Mouse (Mus musculus) small intestine, adult 2 months (tissue): ENCODE results near the gene Gm45713. TPM values are rescaled to one million over a fixed set of nuclear protein-coding genes. Genes with fewer than 3 reads are reported as not detected.

Experiments used
- H3K27ac ChIP-seq: fragments of 200-500 bp; 2 replicates; pipeline ENCODE4 v1.5.1; 2012; ENCODE audit warnings: low read depth, low read length, control low read depth, inconsistent platforms; ENCODE audit not compliant: insufficient read depth
- H3K27me3 ChIP-seq: fragments of 200-500 bp; 2 replicates; pipeline ENCODE4 v1.6.1; 2012; ENCODE audit warnings: mild to moderate bottlenecking, moderate library complexity, low read length, inconsistent platforms; ENCODE audit not compliant: control insufficient read depth, insufficient read depth
- H3K36me3 ChIP-seq: fragments of 200-500 bp; 2 replicates; pipeline ENCODE4 v1.6.1; 2012; ENCODE audit warnings: mild to moderate bottlenecking, low read length, control low read depth, inconsistent platforms; ENCODE audit not compliant: control insufficient read depth, insufficient read depth
- H3K4me1 ChIP-seq: fragments of 200-500 bp; 2 replicates; pipeline ENCODE4 v1.6.1; 2012; ENCODE audit warnings: low read length, inconsistent platforms, mixed read lengths; ENCODE audit not compliant: control insufficient read depth, insufficient read depth, insufficient read length
- H3K4me3 ChIP-seq: fragments of 200-500 bp; 2 replicates; pipeline ENCODE4 v1.5.1; 2012; ENCODE audit warnings: low read depth, mild to moderate bottlenecking, control low read depth, inconsistent platforms, low read length, moderate library complexity
- CTCF ChIP-seq: fragments of 200-500 bp; IDR thresholded peaks from 2 replicates; pipeline ENCODE4 v1.5.1; 2012; ENCODE audit warnings: low read depth, mild to moderate bottlenecking, control low read depth, inconsistent platforms, low read length, moderate library complexity, mixed read lengths; ENCODE audit not compliant: insufficient replicate concordance, insufficient read length; ENCODE audit errors: extremely low read depth
- POLR2A ChIP-seq: fragments of 200-500 bp; IDR thresholded peaks from 2 replicates; pipeline ENCODE4 v1.6.1; 2012; ENCODE audit warnings: low read depth, mild to moderate bottlenecking, control low read depth, inconsistent platforms, low read length, moderate library complexity
- WGBS: fragments of 180-500 bp; shearing (Covaris S2); methylation state at CpG from one replicate; pipeline ENCODE4 v1.1.7; 2018; 5-methylcytosine and 5-hydroxymethylcytosine counted together
- polyA plus RNA-seq: library from polyadenylated mRNA; depleted of rRNA; stranded (reverse); fragments of >200 nt; gene quantifications from 2 replicates; pipeline ENCODE4 v1.2.3, GENCODE M21; 2012

Gm45713 gene
- polyA plus RNA-seq, 1 experiment = 1.5 TPM

DNA sequence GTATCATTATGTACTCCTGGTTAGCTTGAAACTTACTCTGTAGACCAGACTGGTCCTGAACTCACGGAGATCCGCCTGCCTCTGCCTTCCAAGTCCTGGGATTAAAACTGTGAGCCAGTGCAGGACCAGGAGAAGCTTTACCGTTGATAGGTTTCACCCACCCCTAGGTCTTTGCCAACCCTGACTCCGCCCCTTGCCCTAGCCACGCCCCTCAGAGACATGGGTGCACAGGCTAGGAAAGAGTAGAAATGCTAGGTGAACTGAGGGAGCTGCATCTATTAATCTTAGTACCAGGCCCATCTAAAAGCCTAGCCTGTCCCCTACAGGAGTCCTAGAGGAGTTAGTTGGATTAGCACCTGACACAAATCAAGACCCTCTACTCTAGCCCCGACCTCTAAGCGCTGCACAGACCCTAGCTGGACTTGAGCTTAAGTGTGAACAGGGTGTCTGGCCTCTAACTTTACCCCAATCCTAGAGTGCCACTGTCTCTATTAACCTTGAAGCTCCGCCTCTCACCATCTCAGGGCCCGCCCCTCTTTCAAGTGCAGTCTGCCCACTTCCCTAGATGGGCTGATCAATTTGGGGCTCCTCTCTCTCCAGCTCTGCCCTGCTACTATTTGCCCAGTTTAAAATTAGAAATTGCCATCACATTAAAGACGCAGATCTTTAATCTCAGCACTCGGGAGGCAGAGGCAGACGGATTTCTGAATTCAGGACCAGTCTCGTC is 45.6 kb downstream of the Gm45713 start:
- Histone ChIP-seq H3K4me1 (peaks cover 5% of the 10 kb centered on the region), H3K4me3 (no peak overlapping the region), H3K36me3 (0 out of 2 replicates have a peak, but pooled peaks cover 2% of the 10 kb centered on the region), H3K27ac (no peak overlapping the region), H3K27me3 (peaks cover 12% of the 10 kb centered on the region)
- TF ChIP-seq POLR2A (no peak), CTCF (no peak)
- 72% methylated on average over 13 of the region's 13 CpGs for WGBS

DNA sequence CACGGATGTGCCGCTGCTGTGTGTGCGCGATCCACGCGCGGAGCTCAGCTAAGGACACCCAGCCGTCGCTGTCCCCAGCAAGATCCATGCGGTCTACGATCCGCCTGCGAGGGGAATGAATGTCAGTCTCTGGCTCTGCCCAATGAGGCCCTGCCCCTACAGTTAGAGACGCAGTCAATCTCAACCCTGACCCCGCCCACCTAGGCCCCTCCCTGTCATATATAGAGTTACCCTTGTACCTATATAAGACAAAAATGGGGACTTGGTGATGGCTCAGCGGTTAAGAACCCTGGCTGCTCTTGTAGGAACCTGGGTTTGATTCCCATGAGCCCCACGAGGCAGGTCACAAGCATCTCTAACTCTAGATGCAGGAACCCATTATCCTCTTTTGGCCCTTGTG is 47.4 kb downstream of the Gm45713 start:
- WGBS = 90% methylated on average over 17 of the region's 17 CpGs
- no peaks in the 10 kb centered on the region for H3K36me3 ChIP-seq
- H3K4me1 ChIP-seq = peaks cover 5% of the 10 kb centered on the region
- no peak overlapping the region for H3K4me3 ChIP-seq
- H3K27me3 ChIP-seq = peaks cover 12% of the 10 kb centered on the region
- H3K27ac ChIP-seq = no peak overlapping the region
- no peak for TF ChIP-seq CTCF

DNA sequence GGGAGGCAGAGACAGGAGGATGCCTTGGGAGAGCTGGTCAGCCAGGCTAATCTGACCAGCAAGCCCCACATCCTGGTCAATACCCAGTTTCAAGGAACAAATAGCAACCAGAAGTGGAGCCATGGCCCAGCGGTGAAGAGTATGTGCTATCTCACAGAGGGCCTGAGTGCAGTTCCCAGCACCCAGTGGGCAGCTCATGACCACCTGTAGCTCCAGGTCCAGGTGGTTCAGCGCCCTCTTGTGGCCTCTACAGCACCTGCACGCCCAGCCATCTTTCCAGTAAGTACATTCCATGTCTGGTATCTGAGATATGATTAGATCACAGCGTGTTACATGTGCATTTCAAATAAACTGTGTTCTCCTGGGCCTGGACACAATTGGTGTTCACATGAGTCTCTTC is 49.9 kb downstream of the Gm45713 start:
- Histone ChIP-seq H3K27me3 (peaks cover 1% of the 10 kb centered on the region; the same call in 1 of the 2 replicates), H3K4me1 (peaks cover 9% of the 10 kb centered on the region), H3K4me3 (no peak overlapping the region), H3K36me3 (no peaks in the 10 kb centered on the region), H3K27ac (no peak overlapping the region)
- TF ChIP-seq POLR2A (no peak), CTCF (no peak)
- WGBS = 81% methylated on average over 4 of the region's 4 CpGs

DNA sequence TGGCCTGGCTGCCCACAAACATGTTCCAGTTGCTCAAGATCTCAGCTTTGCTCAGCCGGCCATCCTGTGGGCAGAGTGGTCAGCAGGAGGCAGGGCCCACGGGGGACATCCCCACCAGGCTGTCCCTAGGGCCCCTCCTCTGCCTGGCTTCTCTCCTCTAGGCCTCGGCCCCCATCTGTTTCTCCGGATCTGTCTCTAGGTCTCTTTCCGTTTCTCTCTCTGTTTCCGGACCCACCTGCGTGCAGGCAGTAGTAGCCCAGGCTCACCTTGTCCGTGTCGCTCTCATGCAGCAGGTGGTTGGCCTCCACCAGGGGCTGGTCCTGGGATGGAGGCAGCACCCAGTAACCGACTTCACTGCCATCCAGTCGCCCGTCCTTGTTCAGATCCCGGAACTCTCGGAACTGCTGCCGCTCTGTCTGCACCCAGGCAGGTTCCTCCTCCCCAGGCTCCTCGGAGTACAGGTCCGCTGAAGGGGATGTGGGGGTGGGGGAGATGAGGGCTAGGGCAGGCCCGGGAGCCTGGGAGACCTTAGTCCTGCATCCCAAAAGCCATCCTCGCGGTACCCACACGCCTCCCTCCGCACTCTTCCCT is 52.6 kb downstream of the Gm45713 start:
- WGBS = 74% methylated on average over 22 of the region's 22 CpGs
- peak overlapping the region; percentile 32 for H3K4me3 ChIP-seq
- H3K27me3 ChIP-seq = no peaks in the 10 kb centered on the region
- H3K36me3 ChIP-seq = no peaks in the 10 kb centered on the region
- peaks cover 8% of the 10 kb centered on the region for H3K4me1 ChIP-seq
- no peak for TF ChIP-seq CTCF
- no peak for TF ChIP-seq POLR2A
- peak overlapping the region; percentile 55 for H3K27ac ChIP-seq

DNA sequence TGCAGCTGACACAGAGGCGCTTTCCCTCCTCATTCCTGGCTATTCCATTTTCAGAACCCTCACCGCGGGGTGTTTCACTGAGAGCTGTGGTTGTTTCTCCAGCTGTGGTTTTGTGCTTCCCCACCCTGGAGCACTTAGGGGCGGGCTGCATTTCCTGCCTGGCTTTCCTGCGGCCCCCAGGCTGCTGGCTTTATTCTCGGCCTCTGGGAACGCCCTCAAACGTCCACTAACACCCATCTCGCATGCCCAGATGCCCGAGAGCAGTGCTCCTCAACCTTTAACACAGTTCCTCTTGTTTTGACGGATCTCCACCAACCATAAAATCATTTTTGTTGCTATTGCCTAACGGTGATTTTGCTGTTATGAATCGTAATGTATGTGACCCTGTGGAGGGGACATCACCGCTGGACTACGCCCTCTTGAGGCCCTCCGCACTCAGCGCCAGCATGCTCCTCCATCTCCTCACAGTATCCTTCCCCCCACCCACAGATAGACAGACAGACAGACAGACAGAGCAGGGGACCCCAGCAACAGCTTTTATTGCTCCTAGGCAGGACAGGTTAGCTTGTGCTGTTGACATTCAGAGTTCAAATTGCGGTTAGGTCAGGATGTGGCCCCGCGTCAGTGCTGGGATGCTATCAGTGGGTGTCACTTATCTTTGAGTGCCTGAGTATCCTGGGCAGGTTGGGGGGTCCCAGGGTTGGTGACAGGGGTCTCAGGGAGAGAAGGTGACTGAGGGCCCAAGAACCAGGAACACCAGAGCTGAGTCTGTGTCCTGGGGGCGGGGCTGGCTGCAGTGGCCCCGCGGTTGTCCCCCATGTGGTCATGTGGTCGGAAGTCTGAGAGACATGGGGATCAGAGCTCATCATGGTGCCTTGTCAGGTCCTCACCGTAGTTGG is 53.4 kb downstream of the Gm45713 start:
- Histone ChIP-seq H3K4me3 (peak overlapping the region; percentile 32), H3K4me1 (peaks cover 6% of the 10 kb centered on the region; the same call in 1 of the 2 replicates), H3K27me3 (no peaks in the 10 kb centered on the region), H3K27ac (peak overlapping the region; percentile 55), H3K36me3 (peaks cover 3% of the 10 kb centered on the region; the same call in 1 of the 2 replicates)
- 25% methylated on average over 25 of the region's 25 CpGs for WGBS
- TF ChIP-seq POLR2A = no peak; the same call in 1 of the 2 replicates
- TF ChIP-seq CTCF = no peak

DNA sequence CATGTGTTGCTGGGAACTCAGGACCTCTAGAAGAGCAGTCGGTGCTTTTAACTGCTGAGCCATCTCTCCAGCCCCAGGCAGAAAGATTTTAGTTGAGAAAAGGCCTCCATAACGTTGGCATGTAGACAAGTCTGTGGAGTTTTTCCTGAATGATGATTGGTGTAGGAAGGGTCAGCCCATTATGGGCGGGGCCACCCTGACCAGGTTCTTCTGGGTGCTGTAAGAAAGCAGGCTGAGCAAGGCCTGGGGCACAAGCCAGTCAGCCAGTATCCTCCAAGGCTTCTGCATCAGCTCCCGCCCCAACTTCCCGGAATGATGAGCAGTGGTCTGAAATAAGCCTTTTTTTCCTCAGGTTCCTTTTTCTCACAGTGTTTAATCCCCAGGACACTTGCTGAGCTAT is 55.0 kb downstream of the Gm45713 start:
- H3K4me1 ChIP-seq = peaks cover 6% of the 10 kb centered on the region; the same call in 1 of the 2 replicates
- H3K4me3 ChIP-seq = no peak overlapping the region
- H3K27ac ChIP-seq = no peak overlapping the region
- no peak for TF ChIP-seq CTCF
- TF ChIP-seq POLR2A = no peak
- H3K36me3 ChIP-seq = peaks cover 16% of the 10 kb centered on the region; the same call in 1 of the 2 replicates
- no peaks in the 10 kb centered on the region for H3K27me3 ChIP-seq
- WGBS = 76% methylated on average over 5 of the region's 5 CpGs

DNA sequence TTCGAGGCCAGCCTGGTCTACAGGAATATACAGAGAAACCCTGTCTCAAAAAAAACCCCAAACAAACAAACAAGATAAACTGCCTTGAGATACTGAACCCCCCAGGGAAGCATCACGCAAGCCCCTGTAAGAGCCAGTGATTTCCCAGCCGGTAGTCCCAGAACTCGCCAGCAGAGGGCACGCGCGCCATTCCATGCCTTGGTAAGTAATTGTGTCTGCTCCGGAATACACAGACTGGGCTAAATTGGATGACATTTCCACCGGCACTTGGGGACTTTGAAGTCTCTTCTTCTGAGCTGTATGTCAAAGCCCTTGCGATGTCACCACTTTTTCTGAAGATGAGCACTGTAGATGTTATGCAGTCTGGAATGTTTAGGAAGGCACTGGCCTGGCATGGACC is 56.2 kb downstream of the Gm45713 start:
- peaks cover 25% of the 10 kb centered on the region; the same call in 1 of the 2 replicates for H3K36me3 ChIP-seq
- H3K4me3 ChIP-seq = no peak overlapping the region
- TF ChIP-seq CTCF (peak; percentile 91), POLR2A (0 out of 2 replicates have a peak, but pooled peaks have one; percentile 19)
- H3K4me1 ChIP-seq = peaks cover 6% of the 10 kb centered on the region; the same call in 1 of the 2 replicates
- H3K27ac ChIP-seq = no peak overlapping the region
- no peaks in the 10 kb centered on the region for H3K27me3 ChIP-seq
- 3% methylated on average over 10 of the region's 10 CpGs for WGBS
